Mouse (Mus musculus) forebrain, embryonic 12.5 days (tissue): ENCODE measurements around the gene Tfb1m. TPM values are rescaled to one million over a fixed set of nuclear protein-coding genes. Genes with fewer than 3 reads are reported as not detected.

Experiments used
- ATAC-seq: fragments of 200-750 bp; cut with Nextera tagmentation; 2 replicates; pipeline ENCODE4 v1.8.0; 2017; ENCODE audit warnings: moderate TSS enrichment; ENCODE audit not compliant: low FRiP score
- H3K27ac ChIP-seq: fragments of 300-500 bp; sonication (generic); 2 replicates; pipeline ENCODE4 v1.5.1; 2016; ENCODE audit warnings: mild to moderate bottlenecking
- H3K27me3 ChIP-seq: fragments of 300-500 bp; sonication (generic); 2 replicates; pipeline ENCODE4 v1.6.1; 2016; ENCODE audit warnings: mild to moderate bottlenecking
- H3K36me3 ChIP-seq: fragments of 300-500 bp; sonication (generic); replicated peaks from 2 replicates; pipeline ENCODE4 v1.6.1; 2016; ENCODE audit warnings: mild to moderate bottlenecking
- H3K4me1 ChIP-seq: fragments of 300-500 bp; sonication (generic); 2 replicates; pipeline ENCODE4 v1.6.1; 2016
- H3K4me2 ChIP-seq: fragments of 300-500 bp; sonication (generic); 2 replicates; pipeline ENCODE4 v1.6.1; 2016; ENCODE audit warnings: mild to moderate bottlenecking, moderate library complexity
- H3K4me3 ChIP-seq: fragments of 300-500 bp; sonication (generic); replicated peaks from 2 replicates; pipeline ENCODE4 v1.5.1; 2016; ENCODE audit warnings: mild to moderate bottlenecking
- H3K9ac ChIP-seq: fragments of 300-500 bp; sonication (generic); 2 replicates; pipeline ENCODE4 v1.6.1; 2016; ENCODE audit warnings: mild to moderate bottlenecking
- H3K9me3 ChIP-seq: fragments of 300-500 bp; sonication (generic); 2 replicates; pipeline ENCODE4 v1.6.1; 2016
- WGBS: fragments of 180-500 bp; shearing (Covaris S2); methylation state at CpG from one replicate; pipeline ENCODE4 v1.1.7; 2016; 5-methylcytosine and 5-hydroxymethylcytosine counted together
- polyA plus RNA-seq: library from polyadenylated mRNA; unstranded; fragments of >200 nt; fragmentation: Nextera tagmentation; extraction: Ambion mirVana; gene quantifications from 2 replicates; pipeline ENCODE4 v1.2.1, GENCODE M21; 2016

Tfb1m gene
- polyA plus RNA-seq, result 17.4 and 18.4 TPM in 2 replicates

DNA sequence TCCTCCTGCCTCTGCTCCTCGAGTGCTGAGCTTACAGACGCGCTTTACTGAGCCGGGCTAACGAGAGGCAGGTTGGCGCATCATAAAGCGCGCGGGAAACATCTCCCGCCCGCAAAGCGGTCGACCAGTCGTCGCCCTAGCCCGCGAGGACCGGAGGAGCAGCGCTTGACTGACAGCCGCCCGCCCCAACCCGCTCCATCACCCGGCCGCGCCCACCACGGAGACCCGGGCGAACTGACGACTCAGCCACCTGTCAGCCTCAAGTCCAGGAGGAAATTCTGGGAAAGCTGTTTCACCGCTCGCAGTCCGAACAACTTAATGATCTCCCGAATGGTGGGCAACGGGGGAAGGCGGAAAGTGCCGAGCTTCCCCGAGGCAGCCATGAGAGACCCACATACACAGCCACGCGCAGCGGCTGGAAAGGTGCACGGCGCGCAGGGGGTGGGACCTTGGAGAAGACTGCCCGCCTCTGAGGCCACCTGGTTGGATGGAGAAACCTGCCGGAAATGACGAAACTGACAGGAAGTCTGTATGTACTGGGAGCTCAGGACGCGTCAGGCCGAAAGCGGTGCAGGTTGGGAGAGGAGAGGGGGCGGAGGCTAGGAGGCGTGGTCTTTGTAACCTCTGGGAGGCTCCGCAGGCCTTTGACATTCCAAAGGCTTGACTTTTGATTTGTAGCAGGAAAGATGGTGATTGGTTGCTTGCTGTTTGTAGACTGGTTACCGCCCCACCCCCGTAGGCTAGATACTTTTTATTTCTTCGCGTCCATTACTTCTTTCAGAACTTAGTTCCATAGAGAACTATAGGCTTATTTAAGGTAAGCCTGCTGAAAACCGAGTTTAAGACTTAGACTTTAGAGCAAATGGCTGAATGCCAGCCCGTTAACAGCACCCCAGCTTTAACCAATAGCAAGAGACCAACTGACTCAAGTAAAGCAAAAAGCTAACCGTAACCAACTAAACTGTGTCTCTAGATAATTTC is at the start of gene Tfb1m:
Tfb1m (minus strand) TSS at position 451 of the 981 bp plus-strand sequence.
- WGBS, result under 1% methylated on average over 60 of the region's 60 CpGs
- H3K9ac ChIP-seq, result peak within 1 kb of the TSS; percentile 54
- peak within 1 kb of the TSS; percentile 87 for H3K27ac ChIP-seq
- H3K4me3 ChIP-seq, result peak within 1 kb of the TSS; percentile 57
- no peaks in the 10 kb centered on the region for H3K27me3 ChIP-seq
- H3K9me3 ChIP-seq, result no peaks in the 10 kb centered on the region
- 0 out of 2 replicates have a peak, but pooled peaks cover 4% of the 10 kb centered on the region for H3K36me3 ChIP-seq
- peaks cover 16% of the 10 kb centered on the region for H3K4me1 ChIP-seq
- H3K4me2 ChIP-seq, result peak within 1 kb of the TSS; percentile 68
- peak; percentile 100 for ATAC-seq

DNA sequence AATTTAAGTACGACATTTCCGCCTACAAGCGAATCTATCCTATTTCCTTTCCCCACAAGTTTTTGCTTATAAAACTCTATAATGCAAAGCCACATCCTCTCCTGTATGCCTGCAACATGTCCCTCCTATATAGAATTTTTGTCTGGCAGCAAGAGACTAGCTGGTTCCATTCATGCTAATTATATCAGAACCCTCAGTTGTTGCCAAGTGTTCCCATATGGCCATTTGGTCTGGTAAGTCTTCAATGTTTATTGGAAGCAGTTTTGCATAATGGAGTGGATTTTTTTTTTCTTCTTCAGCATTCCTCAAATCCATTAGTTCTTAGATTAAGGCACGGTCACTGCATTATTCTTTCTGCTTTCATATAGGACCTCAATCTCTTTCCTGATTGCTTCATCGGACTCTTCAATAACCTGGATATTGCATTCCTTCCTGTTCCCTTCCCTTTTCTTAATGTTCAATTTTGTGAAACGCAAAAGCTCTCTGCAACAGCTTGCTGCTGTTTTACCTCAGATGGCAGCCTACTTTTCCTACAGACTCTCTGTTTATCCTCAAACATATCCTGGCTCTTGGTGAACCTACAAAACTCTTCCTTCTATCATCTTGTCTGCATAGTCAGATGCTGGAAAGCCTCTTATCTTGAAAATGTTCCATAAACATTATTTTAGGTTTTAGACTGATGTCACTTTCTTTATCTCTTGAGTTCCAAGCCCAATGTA is 45.5 kb upstream of the Tfb1m start:
- Histone ChIP-seq H3K4me2 (no peak overlapping the region), H3K4me3 (no peak overlapping the region), H3K27ac (no peak overlapping the region), H3K27me3 (no peaks in the 10 kb centered on the region), H3K9ac (no peak overlapping the region), H3K9me3 (no peaks in the 10 kb centered on the region), H3K4me1 (no peaks in the 10 kb centered on the region), H3K36me3 (no peaks in the 10 kb centered on the region)
- 93% methylated on average over 6 of the region's 6 CpGs for WGBS
- ATAC-seq, result no peak

DNA sequence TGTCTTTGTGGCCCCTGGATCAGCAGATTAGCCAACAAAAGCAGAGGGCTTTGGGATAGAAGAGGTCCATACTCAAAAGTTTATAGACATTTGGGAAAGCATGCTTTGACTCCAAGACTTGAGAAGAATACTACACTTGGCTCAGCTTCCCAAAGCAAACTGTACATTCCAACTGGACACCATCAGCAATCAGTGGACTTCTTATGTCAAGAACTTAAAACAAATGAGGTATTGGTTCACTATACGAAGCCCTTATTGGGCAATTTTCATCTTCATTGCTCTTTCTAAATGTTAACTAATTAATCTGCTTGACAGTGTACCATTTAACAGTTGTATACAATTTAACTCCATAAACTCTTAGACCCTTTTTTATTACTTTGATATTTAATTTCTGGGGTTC is 40.8 kb upstream of the Tfb1m start:
- H3K9me3 ChIP-seq, result no peaks in the 10 kb centered on the region
- no peak for ATAC-seq
- H3K9ac ChIP-seq, result no peak overlapping the region
- H3K4me1 ChIP-seq, result no peaks in the 10 kb centered on the region
- H3K36me3 ChIP-seq, result no peaks in the 10 kb centered on the region
- H3K4me3 ChIP-seq, result no peak overlapping the region
- no peak overlapping the region for H3K4me2 ChIP-seq
- no peak overlapping the region for H3K27ac ChIP-seq
- H3K27me3 ChIP-seq, result no peaks in the 10 kb centered on the region
- WGBS, result 77% methylated on average over 1 of the region's 1 CpGs

DNA sequence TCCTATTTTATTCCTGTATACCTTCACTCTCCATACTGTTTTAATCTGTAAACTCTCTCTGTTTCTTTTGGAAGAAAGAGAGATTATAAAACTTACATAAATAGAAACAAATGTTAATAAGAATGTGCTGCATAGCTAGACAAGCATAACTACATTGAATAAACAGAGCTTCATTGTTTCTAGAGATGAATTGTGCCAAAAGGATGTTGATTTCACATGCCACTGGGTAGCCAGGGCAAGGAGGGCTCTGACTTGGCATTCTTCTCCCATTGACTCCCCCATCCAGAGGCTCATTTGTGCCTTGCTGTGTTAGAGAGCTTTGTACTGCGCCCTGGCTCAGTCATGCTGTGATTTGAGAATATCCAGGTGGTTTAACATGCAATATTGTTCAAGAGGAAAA is 40.3 kb upstream of the Tfb1m start:
- no peak for ATAC-seq
- 67% methylated on average over 1 of the region's 1 CpGs for WGBS
- H3K36me3 ChIP-seq, result no peaks in the 10 kb centered on the region
- H3K9ac ChIP-seq, result no peak overlapping the region
- no peak overlapping the region for H3K4me3 ChIP-seq
- no peaks in the 10 kb centered on the region for H3K27me3 ChIP-seq
- H3K9me3 ChIP-seq, result no peaks in the 10 kb centered on the region
- no peak overlapping the region for H3K4me2 ChIP-seq
- H3K27ac ChIP-seq, result no peak overlapping the region
- H3K4me1 ChIP-seq, result no peaks in the 10 kb centered on the region

DNA sequence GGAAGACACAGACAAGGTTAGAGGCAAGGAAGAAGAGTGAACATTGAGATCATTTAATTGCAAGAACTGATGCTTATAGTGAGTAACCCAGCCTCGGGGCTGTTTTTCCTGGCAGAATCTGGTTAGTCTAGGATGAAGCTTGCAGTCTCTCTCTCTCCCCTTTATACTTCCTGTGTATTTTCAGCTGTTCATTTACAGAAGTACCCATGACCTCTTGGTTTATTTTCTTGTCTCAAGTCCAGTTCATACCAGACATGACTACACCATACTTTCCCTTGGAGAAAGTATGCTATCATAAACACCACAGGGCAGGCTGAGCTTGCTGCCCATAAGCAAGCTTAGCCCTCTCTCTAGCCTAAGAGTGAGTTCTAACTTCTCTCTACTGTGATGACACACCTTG is 39.5 kb upstream of the Tfb1m start:
- H3K36me3 ChIP-seq, result no peaks in the 10 kb centered on the region
- no peaks in the 10 kb centered on the region for H3K27me3 ChIP-seq
- no peak overlapping the region for H3K27ac ChIP-seq
- H3K4me2 ChIP-seq, result no peak overlapping the region
- no peak overlapping the region for H3K9ac ChIP-seq
- H3K4me3 ChIP-seq, result no peak overlapping the region
- 81% methylated on average over 1 of the region's 1 CpGs for WGBS
- no peaks in the 10 kb centered on the region for H3K4me1 ChIP-seq
- ATAC-seq, result no peak
- no peaks in the 10 kb centered on the region for H3K9me3 ChIP-seq

DNA sequence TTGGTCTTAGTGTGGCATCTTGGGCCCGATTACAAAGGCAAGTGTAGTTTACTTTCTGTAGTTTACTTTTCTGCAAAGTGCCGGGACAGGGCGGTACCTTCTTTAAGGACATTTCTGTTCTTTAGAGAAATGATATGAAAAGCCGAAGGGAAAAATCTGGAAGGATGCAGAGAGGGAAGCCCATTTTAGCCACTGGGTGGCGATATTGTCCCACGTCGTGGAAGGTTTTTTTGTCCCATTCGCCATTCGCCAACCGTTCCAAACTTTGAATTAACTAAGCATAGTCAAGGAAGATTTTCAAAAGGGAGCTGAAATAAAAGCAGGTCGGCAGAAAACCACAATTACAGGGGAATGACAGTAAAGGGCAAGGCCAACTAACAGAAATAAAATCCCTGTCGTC is 13.3 kb upstream of the Tfb1m start:
- Histone ChIP-seq H3K27me3 (no peaks in the 10 kb centered on the region), H3K9ac (no peak overlapping the region), H3K4me3 (no peak overlapping the region), H3K4me2 (no peak overlapping the region), H3K4me1 (peaks cover 3% of the 10 kb centered on the region; the same call in 1 of the 2 replicates), H3K9me3 (no peaks in the 10 kb centered on the region), H3K36me3 (no peaks in the 10 kb centered on the region), H3K27ac (no peak overlapping the region)
- ATAC-seq, result peak; percentile 39; the same call in 1 of the 2 replicates
- WGBS, result 4% methylated on average over 12 of the region's 12 CpGs

DNA sequence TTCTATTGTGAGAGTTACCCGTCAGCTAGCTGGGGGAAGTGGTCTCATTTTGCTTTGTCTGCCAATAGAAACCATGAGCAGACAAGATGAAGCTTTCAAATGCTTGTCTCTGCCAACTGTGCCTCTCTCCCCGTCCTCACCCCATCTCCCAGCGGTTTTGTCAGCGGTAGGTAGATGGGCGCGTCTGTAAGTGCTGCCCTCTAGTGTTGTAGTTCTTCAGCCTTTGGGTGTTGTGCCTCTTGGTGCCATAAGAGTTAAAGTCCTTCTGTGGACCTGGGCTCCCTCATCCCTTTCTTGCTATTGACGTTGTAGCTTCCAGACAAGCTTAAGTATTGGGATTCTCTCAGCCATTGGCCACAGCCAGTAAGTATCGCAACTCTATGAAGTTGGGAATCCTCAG is 4.8 kb upstream of the Tfb1m start:
- ATAC-seq, result no peak
- H3K4me1 ChIP-seq, result peaks cover 7% of the 10 kb centered on the region; the same call in 1 of the 2 replicates
- H3K9ac ChIP-seq, result no peak overlapping the region
- H3K9me3 ChIP-seq, result no peaks in the 10 kb centered on the region
- 60% methylated on average over 8 of the region's 8 CpGs for WGBS
- no peaks in the 10 kb centered on the region for H3K27me3 ChIP-seq
- no peak overlapping the region for H3K4me2 ChIP-seq
- no peak overlapping the region for H3K27ac ChIP-seq
- H3K4me3 ChIP-seq, result no peak overlapping the region
- H3K36me3 ChIP-seq, result no peaks in the 10 kb centered on the region

DNA sequence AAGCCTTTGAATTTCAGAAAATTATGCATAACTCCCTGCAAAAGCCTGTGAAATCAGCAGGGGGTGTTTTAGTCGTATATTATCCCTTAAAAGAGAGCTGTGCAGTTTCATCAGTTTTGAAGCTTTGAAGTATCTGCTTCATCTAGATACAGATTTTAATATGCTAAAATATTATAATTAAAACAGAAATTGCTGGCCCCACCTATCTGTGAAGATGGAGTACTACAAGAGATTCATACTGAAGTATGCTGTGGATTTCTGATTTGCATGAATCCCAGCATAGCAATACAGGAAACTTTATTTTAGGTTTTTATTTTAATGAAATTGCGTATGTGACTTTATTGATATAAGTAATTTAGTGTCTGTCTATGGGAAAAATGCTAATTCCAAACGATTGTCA is 3.0 kb upstream of the Tfb1m start:
- H3K36me3 ChIP-seq, result no peaks in the 10 kb centered on the region
- WGBS, result 79% methylated on average over 3 of the region's 3 CpGs
- H3K9me3 ChIP-seq, result no peaks in the 10 kb centered on the region
- H3K9ac ChIP-seq, result no peak overlapping the region
- ATAC-seq, result no peak
- H3K27ac ChIP-seq, result no peak overlapping the region
- no peak overlapping the region for H3K4me2 ChIP-seq
- peaks cover 16% of the 10 kb centered on the region for H3K4me1 ChIP-seq
- no peak overlapping the region for H3K4me3 ChIP-seq
- no peaks in the 10 kb centered on the region for H3K27me3 ChIP-seq

DNA sequence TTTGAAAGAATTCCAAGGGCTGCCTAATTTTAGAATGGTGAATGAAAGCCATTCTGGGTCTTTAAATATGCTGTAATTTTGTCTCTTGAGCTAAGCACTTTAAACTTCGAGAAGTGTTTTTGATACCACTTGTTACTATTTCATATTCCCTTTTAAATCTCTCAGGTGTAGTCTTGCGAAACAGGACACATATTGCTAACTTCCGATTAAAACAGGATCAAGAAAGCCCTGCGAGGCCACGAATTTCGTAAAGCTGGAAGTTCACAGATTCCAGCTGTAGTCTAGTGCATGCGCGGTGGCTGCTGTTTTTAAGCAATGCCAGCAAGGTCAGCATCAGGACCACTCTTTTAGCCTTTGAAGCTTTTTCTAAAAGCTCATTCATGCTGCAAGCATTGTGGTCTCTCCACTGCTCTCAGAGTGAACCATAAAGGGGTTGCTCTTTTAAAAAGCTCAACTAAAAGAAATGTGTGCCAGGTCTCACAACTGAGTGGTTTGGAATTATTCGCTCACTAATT is 832 bp upstream of the Tfb1m start:
- H3K4me1 ChIP-seq, result peaks cover 16% of the 10 kb centered on the region
- H3K4me2 ChIP-seq, result peak overlapping the region; percentile 68
- H3K36me3 ChIP-seq, result 0 out of 2 replicates have a peak, but pooled peaks cover 4% of the 10 kb centered on the region
- H3K27ac ChIP-seq, result peak overlapping the region; percentile 59; the same call in 1 of the 2 replicates
- no peak for ATAC-seq
- no peaks in the 10 kb centered on the region for H3K9me3 ChIP-seq
- no peak overlapping the region for H3K9ac ChIP-seq
- no peaks in the 10 kb centered on the region for H3K27me3 ChIP-seq
- 47% methylated on average over 9 of the region's 9 CpGs for WGBS
- H3K4me3 ChIP-seq, result peak overlapping the region; percentile 57

DNA sequence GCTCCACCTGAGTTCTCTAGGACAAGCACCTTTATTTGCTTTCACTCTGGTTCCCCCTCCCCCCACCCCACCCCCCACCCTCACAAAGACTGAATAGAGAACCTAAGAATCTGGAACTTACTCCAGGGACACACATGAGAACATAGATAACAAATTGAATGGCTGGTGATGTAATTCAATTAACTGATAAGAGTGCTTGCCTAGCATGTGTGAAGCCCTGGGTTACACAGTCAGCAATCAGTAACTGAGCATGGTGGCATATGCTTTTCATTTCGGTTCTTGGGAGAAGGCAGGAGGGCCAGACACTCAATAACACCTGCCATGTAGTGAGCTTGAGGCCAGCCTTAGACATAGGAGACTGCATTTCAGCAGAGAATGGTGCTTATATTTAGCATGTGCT is 1.3 kb downstream of the Tfb1m start:
- ATAC-seq, result no peak
- no peak overlapping the region for H3K27ac ChIP-seq
- WGBS, result 86% methylated on average over 1 of the region's 1 CpGs
- peaks cover 7% of the 10 kb centered on the region; the same call in 1 of the 2 replicates for H3K36me3 ChIP-seq
- H3K27me3 ChIP-seq, result no peaks in the 10 kb centered on the region
- 0 out of 2 replicates have a peak overlapping the region, but pooled peaks have one; percentile 68 for H3K4me2 ChIP-seq
- H3K9me3 ChIP-seq, result no peaks in the 10 kb centered on the region
- no peak overlapping the region for H3K4me3 ChIP-seq
- H3K4me1 ChIP-seq, result peaks cover 16% of the 10 kb centered on the region
- H3K9ac ChIP-seq, result no peak overlapping the region

DNA sequence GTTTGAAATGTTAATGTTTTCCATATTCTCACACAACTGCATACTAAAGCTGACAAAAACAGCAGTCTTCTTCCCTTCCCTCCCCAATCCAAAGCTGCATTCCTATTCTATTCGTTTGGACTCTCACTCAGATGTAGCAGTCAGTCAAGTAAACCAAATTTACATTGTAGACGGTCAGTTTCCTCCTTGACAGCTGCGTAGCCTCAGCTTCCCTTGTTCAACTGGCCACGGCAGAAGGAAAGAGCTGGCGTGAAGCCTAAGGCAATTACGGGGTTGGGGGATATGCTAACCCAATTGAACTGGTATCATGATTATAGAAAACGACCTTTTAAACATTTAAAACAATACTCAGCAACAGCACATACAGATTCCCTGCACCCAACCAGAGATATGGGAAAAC is 9.9 kb downstream of the Tfb1m start:
- H3K27ac ChIP-seq, result no peak overlapping the region
- H3K4me2 ChIP-seq, result no peak overlapping the region
- H3K4me3 ChIP-seq, result no peak overlapping the region
- no peaks in the 10 kb centered on the region for H3K27me3 ChIP-seq
- 54% methylated on average over 7 of the region's 7 CpGs for WGBS
- no peaks in the 10 kb centered on the region for H3K9me3 ChIP-seq
- no peak overlapping the region for H3K9ac ChIP-seq
- H3K36me3 ChIP-seq, result peaks cover 6% of the 10 kb centered on the region; the same call in 1 of the 2 replicates
- H3K4me1 ChIP-seq, result no peaks in the 10 kb centered on the region
- no peak for ATAC-seq

DNA sequence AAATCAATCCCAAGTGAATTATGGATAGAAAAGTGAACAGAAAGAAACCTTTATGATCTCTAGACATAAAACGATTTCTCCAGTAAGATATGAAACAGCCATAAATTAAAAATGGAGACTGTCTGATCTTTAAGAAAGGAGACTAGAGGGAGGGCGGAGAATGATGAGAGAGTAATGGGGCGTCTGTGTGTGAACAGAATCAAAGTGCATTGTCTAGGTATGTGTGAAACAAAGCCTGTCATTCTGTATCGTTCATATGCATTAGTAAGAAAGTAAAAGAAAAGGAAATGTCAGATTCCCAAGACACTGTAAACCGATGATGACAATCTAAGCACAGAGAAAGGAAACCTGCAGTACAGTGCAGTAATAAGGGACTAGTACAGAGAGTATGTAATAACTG is 16.5 kb downstream of the Tfb1m start:
- no peak for ATAC-seq
- Histone ChIP-seq H3K4me1 (no peaks in the 10 kb centered on the region), H3K36me3 (peaks cover 22% of the 10 kb centered on the region; the same call in 1 of the 2 replicates), H3K27ac (no peak overlapping the region), H3K4me2 (no peak overlapping the region), H3K9ac (no peak overlapping the region), H3K9me3 (no peaks in the 10 kb centered on the region), H3K4me3 (no peak overlapping the region), H3K27me3 (no peaks in the 10 kb centered on the region)
- 84% methylated on average over 5 of the region's 5 CpGs for WGBS
